Comparison of ENCODE assay signal across 14 mouse cellular contexts in the genomic region with DNA sequence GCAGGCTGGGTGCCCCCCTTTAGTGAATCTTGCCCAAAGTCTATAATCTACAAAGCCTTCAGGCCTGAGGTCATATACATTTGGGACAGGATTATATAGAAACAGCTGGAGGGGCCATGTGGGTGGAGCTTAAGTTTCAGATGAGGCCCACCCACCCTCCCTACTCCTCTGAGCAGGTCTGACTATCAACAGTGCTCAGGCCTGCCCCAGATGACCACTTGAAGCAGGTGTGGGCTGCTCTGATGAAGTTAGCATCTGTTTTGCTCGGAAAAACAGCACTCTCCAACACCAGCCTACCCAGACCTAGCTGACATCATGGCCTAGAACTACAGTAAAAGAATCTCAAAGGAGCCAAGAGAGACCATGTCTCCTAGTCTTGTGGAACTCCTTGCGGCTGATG.
"Had no signal": no experiment of that assay in that cellular context is flagged by ENCODE, and none has a peak within 500 bp of the region (broad histone marks: within the 10 kb centered on the region; RNA-seq: fewer than 3 reads in every experiment).

No protein-coding gene starts in this region.

- H3K4me1 ChIP-seq: midbrain, embryonic 12.5 days; neural tube, embryonic 12.5 days had no signal

- H3K9me3 ChIP-seq: neural tube, embryonic 12.5 days had no signal

- ATAC-seq: midbrain, embryonic 16.5 days had no signal

- H3K4me3 ChIP-seq: midbrain, embryonic 10.5 days; midbrain, embryonic 12.5 days; myocyte; neural tube, embryonic 12.5 days had no signal

- H3K27ac ChIP-seq: midbrain, embryonic 10.5 days; midbrain, embryonic 12.5 days; neural tube, embryonic 12.5 days had no signal

- DNase-seq: lung, adult 18-20 months; lung, embryonic 14.5 days; lung, postnatal 10 days; lung, postnatal 4 days; midbrain, embryonic 14.5 days; right cerebral cortex, postnatal 14 days; thymus, adult 2 months; thymus, postnatal 25 days; thymus, postnatal 4 days had no signal

- H3K9ac ChIP-seq: lung, embryonic 14.5 days; midbrain, embryonic 12.5 days; neural tube, embryonic 12.5 days had no signal

- H3K36me3 ChIP-seq: midbrain, embryonic 10.5 days; neural tube, embryonic 12.5 days had no signal

- H3K27me3 ChIP-seq: midbrain, embryonic 12.5 days; neural tube, embryonic 12.5 days had no signal

- H3K4me2 ChIP-seq: lung, embryonic 14.5 days; midbrain, embryonic 12.5 days; neural tube, embryonic 12.5 days had no signal
